Mouse (Mus musculus): ENCODE data around the gene Disp1.

Disp1 gene

GRCm38 (mm10) chr1:183041703-183042102, 179.6 kb downstream of the Disp1 start:
- DNase-seq (ENCODE audit: low read depth, low spot score) = no peak

- no peak for DNase-seq (ENCODE audit: low read depth, low spot score)
Observed at GRCm38 (mm10) chr1:183040847-183041382, 180.4 kb downstream of the Disp1 start.

DNA sequence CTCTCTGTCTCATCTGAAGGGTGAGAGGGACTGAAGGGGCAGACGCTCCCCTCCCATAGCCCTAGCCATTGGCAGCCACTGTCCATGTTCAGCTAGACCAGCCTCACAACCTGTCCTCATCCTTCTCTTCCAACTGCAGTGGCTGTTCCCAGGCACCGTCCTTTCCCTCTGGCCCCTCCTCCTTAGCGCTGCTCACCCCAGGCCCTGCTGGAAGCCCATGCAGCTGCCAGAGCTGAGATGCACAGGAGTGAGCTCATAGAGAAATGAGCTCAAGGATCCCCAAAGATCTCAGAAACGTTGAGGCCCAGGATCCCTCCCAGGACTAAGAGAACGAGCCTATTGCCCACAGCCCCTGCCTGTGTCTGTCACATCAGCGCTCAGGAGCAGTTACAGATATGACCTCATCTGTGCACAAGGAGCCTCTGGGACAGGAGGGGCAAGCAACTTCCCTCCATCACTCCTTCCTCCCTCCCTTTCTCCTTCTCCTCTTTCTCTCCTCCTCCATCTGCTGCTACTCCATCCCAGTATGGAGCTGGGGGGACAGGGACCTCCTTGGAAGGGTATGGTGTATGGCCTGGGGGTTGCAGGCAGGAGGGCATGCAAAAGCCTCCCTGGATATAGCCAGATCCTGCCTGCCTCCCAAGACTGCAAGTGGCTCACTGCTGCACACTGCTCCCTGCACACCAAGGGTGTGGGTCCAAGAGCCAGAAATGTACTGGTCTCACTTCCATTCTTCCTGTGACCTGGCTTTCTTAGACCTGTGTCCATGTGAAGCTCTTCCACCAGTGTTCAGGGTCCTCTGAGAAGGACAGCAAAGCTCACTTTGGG, 181.2 kb downstream of the Disp1 start:
- no peak for DNase-seq (ENCODE audit: low read depth, low spot score)

GRCm38 (mm10) chr1:183039404-183039803, 181.9 kb downstream of the Disp1 start:
- DNase-seq (ENCODE audit: low read depth, low spot score) = no peak
